Mouse (Mus musculus) cerebellum, adult 11-12 months (tissue): ENCODE measurements around the gene D1Pas1.

Source experiments
- DNase-seq: peaks from one replicate; pipeline ENCODE4 v3.0.0; 2022

The D1Pas1 gene

DNA sequence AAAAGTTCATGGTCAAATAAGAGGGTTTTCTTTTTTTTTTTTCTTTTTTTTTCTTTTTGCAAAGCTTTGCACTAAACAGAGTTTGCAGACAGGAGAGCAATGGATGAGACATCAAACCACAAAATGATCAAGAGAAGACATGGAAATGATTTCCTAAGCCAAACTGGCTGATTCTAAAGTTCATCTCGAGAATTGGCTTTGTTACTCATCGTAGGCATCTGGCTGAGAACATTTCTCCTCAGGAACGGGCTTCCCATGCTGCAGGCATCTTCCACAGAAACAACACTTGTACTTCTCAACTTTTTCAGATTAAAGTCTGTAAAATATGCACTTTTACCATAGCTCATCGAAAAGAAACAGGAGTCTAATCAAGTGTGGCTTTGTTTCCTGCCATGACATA, 21.6 kb downstream of the D1Pas1 start:
- no peak for DNase-seq

DNA sequence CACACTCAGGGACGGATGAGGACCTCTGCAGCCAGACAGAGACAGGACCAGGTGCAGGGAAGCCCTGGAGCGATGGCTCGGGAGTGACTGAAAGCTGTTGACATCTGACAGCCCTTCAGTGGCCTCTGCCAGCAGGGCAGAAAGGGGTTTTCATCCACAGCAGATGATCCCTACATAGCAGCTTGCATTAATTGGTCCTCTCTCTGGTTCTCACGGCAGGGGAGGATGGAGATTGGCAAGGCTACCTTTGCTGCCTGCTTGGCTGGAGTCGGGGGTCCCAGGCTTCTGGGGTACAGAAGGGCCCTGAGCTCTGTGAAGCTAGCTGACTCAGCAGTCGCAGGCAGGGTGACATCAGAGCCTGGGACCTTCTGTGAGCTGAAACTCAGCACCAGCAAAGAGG, 24.3 kb downstream of the D1Pas1 start:
- no peak for DNase-seq

DNA sequence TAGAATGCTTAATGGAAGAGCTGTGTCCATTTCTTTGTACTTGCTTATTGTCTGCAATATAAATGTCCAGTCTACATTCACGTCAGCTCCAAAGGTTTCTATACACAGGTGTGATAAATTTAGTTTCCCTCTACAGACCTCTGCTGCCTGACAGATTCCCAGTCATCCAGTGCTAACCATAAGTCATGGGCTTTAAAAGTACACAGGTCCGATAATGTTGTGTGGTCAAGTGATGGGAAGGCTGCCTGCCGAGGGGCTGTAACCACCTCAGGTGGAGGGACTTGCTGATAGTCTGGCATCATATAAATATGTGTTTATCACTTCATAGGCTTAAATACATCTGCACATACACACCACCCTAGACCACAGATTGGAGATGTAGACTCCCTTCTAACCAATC, 24.9 kb downstream of the D1Pas1 start:
- DNase-seq: no peak

DNA sequence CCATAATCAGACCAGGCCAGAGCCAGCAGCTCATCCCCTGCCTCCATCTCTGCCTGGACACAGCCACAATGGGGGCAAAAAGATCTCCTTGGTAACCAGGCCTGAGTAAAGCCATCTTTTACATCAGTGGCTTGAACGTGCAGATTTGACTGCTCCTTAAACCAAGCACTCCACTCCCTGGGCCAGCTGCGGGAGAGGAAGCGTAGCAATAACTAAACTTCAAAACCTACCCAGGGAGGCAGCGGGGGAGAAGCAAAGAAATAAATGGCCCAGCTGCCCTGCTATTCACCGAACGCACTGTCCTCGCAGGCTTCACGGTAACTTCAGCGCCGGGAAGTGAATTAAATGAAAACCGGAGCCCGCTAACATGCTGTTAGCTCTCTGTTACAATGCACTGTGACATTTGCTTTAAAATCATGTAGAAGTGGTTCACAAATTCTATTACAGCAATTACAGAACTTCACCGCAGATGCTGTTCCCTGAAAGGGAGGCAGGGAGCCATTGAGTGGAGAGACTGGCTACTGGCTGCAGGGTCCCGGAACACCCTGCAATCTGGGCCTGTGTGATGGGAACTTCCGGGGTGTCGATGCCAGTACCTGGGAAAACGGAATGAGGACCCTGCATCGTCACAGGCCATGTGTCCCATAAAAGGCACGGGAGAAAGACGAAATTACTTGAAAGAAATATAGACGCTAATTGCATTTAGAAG, 30.5 kb downstream of the D1Pas1 start:
- no peak for DNase-seq

DNA sequence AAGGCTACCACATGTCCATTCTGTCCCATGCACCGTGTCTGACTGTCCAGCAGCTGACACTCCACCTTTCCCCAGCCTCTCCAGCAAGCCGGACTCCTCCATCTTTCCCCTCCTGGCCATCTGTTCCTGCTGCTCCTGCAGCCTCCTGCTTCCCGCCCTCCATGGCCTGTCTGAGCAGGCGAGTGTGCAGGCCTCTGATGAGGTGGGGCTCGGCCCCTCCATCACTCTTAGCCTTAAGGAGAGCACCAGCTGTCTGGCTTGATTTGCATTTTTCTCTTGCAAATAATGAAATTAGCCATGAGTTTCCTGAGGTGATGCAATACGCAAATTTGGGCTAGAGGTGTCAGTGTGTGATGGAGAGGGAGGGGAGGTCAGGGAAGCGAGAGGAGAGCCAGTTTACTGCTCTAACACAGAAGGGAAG, 36.2 kb downstream of the D1Pas1 start:
- peak; percentile 26 for DNase-seq

DNA sequence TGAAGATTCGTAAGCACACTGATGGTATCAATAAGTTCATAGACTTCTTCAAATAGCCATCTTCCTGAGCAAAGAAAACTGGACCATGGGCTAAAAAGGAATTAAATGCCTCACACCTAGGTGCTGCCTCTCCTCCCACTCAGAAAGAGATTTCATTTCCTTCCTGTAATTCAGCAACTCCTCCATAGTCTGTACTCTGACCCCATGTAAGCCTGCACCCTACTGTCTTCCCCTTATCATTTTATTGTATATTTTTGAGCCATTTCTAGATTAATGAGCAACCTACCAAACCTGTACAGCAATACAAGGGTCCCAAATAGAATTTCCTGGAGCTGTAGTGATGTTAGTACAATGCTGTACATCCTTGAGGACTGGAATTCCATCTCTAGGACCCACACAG, 37.1 kb downstream of the D1Pas1 start:
- no peak for DNase-seq

DNA sequence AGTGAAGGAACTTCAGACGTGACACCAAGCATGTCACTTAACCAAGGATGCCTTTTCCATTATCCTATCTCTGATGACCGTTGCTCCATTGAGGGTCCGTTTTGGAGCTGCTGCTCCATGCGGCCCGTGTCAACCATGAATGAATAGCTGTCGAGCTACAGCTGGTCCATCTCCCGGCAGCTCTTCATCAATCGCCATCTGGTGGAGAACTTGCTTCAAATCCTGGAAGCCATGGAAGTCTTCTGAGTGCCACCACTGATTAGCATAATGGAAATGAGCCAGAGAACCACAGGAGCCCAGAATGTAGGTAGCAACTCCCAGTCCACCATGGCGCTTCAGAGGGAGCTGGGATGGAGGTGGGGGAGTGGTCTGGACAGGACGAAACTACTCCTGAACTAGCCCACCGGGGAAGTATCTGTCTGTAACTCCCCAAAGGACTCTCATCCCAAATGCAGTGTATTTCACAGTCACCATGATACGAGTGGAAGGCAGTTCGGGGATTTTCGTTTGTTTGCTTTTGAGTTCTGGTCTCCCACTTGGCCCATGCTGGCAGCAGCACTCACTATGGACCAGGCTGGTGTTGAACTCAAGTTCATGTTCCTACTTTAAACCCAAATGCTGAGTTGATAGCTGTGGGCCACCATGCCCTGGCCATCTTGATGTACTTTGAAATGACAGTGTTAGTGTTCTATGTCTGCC, 39.2 kb downstream of the D1Pas1 start:
- DNase-seq: no peak

DNA sequence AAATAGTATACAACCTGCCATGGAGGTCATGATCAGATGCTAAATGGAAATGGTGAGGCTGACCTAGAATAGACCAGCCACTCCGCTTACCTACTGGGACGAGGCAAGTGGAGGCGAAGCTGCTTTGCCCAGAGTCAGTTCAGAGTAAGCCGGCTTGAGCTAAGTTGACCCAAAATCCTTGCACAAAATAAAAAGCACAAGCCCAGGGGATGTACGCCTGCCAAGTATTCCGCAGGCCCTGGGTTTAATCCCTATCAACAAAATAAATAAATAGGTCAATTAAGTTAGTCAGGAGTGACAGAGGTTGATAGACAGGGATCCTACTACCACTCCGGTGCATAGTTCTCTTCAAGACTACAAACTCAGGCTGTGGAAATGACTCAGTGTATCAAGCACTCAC, 41.0 kb downstream of the D1Pas1 start:
- no peak for DNase-seq

DNA sequence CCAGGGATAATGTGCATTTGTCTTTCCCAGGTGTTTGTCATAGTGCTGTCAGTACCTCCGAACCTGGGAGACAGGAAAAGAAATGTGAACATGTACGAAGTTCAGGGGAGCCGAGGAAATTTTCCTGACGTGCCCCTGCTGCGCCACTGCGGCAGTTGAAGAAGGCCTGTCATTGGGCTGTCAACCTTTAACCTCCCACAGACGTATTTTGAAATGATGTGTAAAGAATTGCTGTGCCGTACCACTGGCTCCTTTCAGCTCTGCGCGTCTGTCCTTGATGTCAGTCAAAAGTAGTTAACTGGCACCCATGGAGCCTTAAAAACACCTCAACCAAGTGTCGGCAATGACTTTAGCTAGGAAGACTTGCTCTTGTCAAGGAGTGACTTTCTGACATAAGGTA, 42.9 kb downstream of the D1Pas1 start:
- DNase-seq: no peak

DNA sequence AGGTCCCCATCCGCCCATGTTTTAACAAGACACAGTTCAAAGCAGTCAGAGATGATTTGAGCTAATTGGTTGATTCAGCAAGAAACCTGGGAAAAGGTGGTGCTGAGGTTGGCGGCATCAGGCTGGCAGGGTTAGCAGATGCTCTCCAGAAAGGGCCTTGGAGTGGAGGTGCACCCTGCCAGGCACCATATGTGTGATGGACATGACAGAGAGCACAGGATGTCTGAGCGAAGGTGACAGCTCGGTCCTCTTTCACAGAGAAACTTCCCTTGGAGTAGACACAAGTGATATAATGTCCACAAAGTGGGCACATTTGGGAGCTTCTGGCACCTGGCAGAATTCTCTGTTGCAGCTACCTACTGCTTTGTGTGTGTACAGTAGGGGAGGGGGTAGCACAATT, 44.4 kb downstream of the D1Pas1 start:
- DNase-seq: no peak

DNA sequence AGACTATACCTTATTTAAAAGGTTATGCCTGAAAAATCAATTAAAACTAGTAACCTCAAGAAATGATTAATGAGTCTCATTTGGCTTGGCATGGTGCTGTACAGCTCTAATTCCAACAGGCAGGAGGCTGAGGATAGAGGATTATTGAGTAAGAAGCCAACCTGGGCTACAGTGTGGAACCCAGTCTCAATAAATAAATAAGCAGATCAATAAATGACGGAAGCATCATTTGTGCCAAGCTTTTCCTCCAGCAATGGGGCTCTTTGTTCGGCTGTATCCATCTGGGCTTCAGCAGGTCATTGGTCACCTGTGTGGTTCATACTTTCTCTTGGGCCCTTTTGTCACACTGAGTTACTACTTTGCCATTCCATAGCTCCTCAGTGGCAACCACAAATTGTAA, 46.9 kb downstream of the D1Pas1 start:
- no peak for DNase-seq

DNA sequence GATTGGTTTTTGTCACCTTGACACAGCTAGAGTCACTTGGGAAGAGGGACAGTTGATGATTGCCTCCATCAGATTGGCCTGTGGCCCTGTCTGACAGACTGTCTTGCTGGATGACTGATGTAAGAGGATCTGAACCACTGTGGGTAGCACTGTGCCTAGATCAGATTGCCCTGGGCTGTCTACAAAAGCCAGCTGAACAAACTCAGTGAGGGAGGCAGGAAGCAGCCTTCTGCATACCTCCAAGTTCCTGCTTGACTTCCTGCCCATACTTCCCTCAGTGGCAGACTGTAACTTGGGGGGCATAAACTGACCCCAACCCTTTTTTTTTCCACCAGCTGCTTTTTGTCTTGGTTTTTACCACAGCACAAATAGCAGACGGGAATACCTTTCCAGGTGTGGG, 48.5 kb downstream of the D1Pas1 start:
- DNase-seq: no peak

DNA sequence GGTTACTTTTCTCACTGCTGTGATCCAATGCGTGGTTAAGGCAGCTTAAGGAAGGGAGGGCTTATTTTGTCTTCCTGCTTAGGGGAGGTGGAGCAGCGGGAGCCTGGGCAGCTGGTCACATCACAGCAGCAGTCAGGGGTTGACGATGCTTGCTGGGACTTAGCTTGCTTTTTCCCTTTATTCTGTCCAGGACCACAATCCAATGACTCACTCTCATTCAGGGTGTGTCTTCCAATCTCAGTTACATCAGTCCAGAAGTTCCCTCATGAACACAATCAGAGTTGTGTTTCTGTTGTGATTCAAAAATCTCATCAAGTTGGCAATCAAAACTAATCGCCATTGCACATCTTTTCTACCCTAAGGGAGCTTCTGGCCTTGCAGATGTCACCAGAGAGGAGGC, 48.9 kb downstream of the D1Pas1 start:
- DNase-seq: no peak

DNA sequence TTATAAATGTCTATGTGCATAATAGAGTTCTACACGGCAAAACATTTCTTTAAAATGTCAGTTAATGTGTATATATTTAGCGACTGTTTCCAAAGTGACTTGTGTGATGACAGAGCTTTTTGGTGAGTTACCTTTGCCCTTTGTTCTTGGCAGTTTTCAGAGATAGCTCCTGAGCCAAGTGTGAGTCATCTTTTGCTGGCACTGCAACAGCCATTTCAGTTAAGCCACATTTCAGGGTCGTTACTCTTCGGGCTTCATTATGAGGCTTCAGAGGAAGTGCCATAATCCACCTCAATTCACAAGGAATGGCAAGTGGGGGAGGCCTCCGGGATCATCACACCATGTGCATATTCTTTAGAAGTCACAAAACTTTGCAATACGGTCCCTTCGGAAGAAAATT, 52.8 kb downstream of the D1Pas1 start:
- no peak for DNase-seq
